Mouse (Mus musculus) stomach, postnatal 0 days (tissue): ENCODE measurements around the gene Olfr373. TPM values are rescaled to one million over a fixed set of nuclear protein-coding genes. Genes with fewer than 3 reads are reported as not detected.
"Not testable (repeated sequence)": the region's sequence is repeated elsewhere in the genome, so short reads cannot be mapped to it uniquely, and the experiment has no call there.

ENCODE experiments used
- ATAC-seq: fragments of 200-750 bp; cut with Nextera tagmentation; 2 replicates; pipeline ENCODE4 v1.8.0; 2017; ENCODE audit not compliant: low FRiP score, low TSS enrichment
- DNase-seq: peaks from one replicate; pipeline ENCODE4 v3.0.0-alpha.2; 2016; ENCODE audit warnings: low spot score
- H3K27ac ChIP-seq: fragments of 300-500 bp; sonication (generic); replicated peaks from 2 replicates; pipeline ENCODE4 v1.5.1; 2014; ENCODE audit warnings: mild to moderate bottlenecking, control low read depth
- H3K27me3 ChIP-seq: fragments of 300-500 bp; sonication (generic); 2 replicates; pipeline ENCODE4 v1.6.1; 2014; ENCODE audit warnings: low read length; ENCODE audit not compliant: control insufficient read depth, insufficient read depth
- H3K36me3 ChIP-seq: fragments of 300-500 bp; sonication (generic); 2 replicates; pipeline ENCODE4 v1.6.1; 2014; ENCODE audit warnings: low read length, mixed read lengths; ENCODE audit not compliant: control insufficient read depth, insufficient read depth
- H3K4me1 ChIP-seq: fragments of 300-500 bp; sonication (generic); replicated peaks from 2 replicates; pipeline ENCODE4 v1.6.1; 2014; ENCODE audit warnings: antibody characterized with exemption; ENCODE audit not compliant: control insufficient read depth, insufficient read depth
- H3K4me2 ChIP-seq: fragments of 300-500 bp; sonication (generic); replicated peaks from 2 replicates; pipeline ENCODE4 v1.6.1; 2014; ENCODE audit warnings: low read depth, mild to moderate bottlenecking, control low read depth, moderate library complexity
- H3K4me3 ChIP-seq: fragments of 300-500 bp; sonication (generic); 2 replicates; pipeline ENCODE4 v1.5.1; 2014; ENCODE audit warnings: low read depth, low read length, control low read depth
- H3K9ac ChIP-seq: fragments of 300-500 bp; sonication (generic); 2 replicates; pipeline ENCODE4 v1.6.1; 2014; ENCODE audit warnings: mild to moderate bottlenecking, low read length, control low read depth, mixed read lengths
- H3K9me3 ChIP-seq: fragments of 300-500 bp; sonication (generic); 2 replicates; pipeline ENCODE4 v1.6.1; 2016; ENCODE audit warnings: low read length; ENCODE audit not compliant: control insufficient read depth
- CTCF ChIP-seq: IDR thresholded peaks from 2 replicates; pipeline ENCODE4 v1.5.1; 2016; ENCODE audit warnings: antibody characterized with exemption, low read depth, mild to moderate bottlenecking, moderate library complexity
- EP300 ChIP-seq: optimal IDR thresholded peaks from 2 replicates; pipeline ENCODE3; 2016; ENCODE audit warnings: antibody characterized with exemption
- WGBS: fragments of 180-500 bp; shearing (Covaris S2); extraction: QIAGEN DNeasy Blood & Tissue Kit; methylation state at CpG from one replicate; pipeline ENCODE4 v1.1.7; 2014; 5-methylcytosine and 5-hydroxymethylcytosine counted together
- polyA plus RNA-seq: library from polyadenylated mRNA; unstranded; fragments of >200 nt; fragmentation: Nextera tagmentation; extraction: Ambion mirVana; gene quantifications from 2 replicates; pipeline ENCODE4 v1.2.1, GENCODE M21; 2015

The Olfr373 gene
- polyA plus RNA-seq, 1 experiment from 2014 or later, result not detected

DNA sequence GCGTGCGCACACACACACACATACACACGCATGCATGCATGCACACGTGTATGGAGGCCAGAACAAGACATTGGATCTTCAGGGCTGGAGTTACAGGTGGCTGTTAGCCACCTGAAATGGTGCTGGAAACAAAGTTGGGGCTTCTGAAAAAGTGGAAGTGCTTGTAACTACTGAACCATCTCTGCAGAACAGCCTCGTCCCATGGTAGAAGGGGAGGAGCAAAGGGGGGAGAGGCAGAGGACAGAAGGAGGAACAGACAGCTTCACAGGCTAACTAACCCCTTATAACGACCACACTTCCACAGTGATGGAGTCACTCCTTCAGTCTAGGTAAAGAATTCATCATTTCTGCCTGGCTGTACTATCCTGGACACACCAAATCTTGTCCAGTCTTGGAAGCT lies 27.9 kb downstream of the Olfr373 start:
- Histone ChIP-seq H3K36me3 (no peaks in the 10 kb centered on the region), H3K9me3 (no peaks in the 10 kb centered on the region), H3K4me3 (no peak overlapping the region), H3K27me3 (no peaks in the 10 kb centered on the region), H3K4me1 (no peaks in the 10 kb centered on the region), H3K9ac (no peak overlapping the region), H3K27ac (no peak overlapping the region), H3K4me2 (no peak overlapping the region)
- no peak for DNase-seq
- no peak for TF ChIP-seq CTCF
- no peak for TF ChIP-seq EP300
- 74% methylated on average over 6 of the region's 6 CpGs for WGBS
- no peak for ATAC-seq

DNA sequence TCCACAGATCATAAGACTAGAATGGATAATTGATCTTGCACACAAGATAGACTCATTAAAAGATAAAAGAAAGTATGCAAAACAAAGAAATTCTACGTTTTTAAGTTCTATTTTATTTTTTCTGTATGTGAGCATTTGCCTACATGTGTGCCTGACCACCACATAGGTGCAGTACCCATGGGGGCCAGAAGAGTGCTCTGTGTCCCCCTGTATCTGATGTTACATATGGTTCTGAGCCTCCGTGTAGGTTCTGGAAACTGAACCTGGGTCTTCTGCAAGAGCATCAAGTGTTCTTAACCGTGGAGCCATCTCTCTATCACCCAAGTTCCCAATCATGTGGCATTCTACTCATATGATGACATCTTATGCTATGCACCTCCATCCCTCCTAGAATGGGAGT lies 29.5 kb downstream of the Olfr373 start:
- TF ChIP-seq CTCF, result peak; percentile 29
- TF ChIP-seq EP300, result no peak
- H3K4me2 ChIP-seq, result no peak overlapping the region
- no peak for ATAC-seq
- no peak overlapping the region for H3K4me3 ChIP-seq
- DNase-seq, result no peak
- no peaks in the 10 kb centered on the region for H3K27me3 ChIP-seq
- no peaks in the 10 kb centered on the region for H3K9me3 ChIP-seq
- H3K9ac ChIP-seq, result no peak overlapping the region
- WGBS, result 66% methylated on average over 3 of the region's 3 CpGs
- H3K4me1 ChIP-seq, result no peaks in the 10 kb centered on the region
- H3K36me3 ChIP-seq, result no peaks in the 10 kb centered on the region
- H3K27ac ChIP-seq, result no peak overlapping the region

DNA sequence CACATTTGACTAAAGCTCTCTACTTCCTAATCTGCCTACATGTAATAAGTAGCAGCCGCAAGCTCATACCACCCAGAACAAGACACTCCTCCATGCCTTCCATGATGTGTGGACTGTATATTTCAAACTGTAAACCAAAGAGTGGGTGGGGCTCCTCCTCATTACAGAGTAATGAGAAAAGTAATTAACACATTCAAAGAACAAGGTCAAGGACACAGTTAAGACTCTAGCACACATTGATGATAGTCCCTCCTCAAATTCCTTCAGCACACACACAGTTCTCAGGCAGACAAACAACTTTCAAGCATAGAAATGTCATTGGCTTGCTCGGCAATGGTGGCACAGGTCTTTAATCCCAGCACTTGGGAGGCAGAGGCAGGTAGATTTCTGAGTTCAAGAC lies 32.2 kb downstream of the Olfr373 start:
- DNase-seq (no peak), ATAC-seq (no peak)
- Histone ChIP-seq H3K27ac (no peak overlapping the region), H3K4me2 (no peak overlapping the region), H3K4me1 (no peaks in the 10 kb centered on the region), H3K27me3 (no peaks in the 10 kb centered on the region), H3K9me3 (no peaks in the 10 kb centered on the region), H3K4me3 (no peak overlapping the region), H3K9ac (no peak overlapping the region), H3K36me3 (no peaks in the 10 kb centered on the region)
- WGBS, result 91% methylated on average over 2 of the region's 2 CpGs
- no peak for TF ChIP-seq EP300
- no peak for TF ChIP-seq CTCF

DNA sequence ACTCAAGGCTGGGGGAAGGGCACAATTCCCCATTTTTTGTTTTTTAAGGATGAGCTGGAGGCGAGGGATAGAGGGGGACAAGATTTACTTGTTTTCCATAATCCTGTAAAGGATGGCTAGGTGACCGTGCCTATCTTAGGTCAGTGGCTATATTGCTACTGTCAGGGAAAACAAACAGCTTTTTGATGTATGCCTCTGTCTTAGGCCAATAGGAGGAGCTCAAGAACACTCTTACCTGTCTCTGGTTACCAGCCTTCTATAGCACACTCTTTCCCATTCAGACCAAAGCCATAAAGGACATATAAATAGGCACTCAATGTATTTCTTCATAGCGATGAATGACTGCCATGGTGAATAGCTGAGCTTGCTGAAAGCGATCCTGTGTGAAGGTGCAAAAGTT lies 35.6 kb downstream of the Olfr373 start:
- Histone ChIP-seq H3K4me1 (no peaks in the 10 kb centered on the region), H3K4me2 (no peak overlapping the region), H3K27me3 (no peaks in the 10 kb centered on the region), H3K27ac (no peak overlapping the region), H3K9ac (no peak overlapping the region), H3K9me3 (no peaks in the 10 kb centered on the region), H3K36me3 (no peaks in the 10 kb centered on the region), H3K4me3 (no peak overlapping the region)
- ATAC-seq, result no peak
- WGBS, result 44% methylated on average over 4 of the region's 4 CpGs
- no peak for DNase-seq
- TF ChIP-seq CTCF (peak; percentile 43; the same call in 1 of the 2 replicates), EP300 (no peak)

DNA sequence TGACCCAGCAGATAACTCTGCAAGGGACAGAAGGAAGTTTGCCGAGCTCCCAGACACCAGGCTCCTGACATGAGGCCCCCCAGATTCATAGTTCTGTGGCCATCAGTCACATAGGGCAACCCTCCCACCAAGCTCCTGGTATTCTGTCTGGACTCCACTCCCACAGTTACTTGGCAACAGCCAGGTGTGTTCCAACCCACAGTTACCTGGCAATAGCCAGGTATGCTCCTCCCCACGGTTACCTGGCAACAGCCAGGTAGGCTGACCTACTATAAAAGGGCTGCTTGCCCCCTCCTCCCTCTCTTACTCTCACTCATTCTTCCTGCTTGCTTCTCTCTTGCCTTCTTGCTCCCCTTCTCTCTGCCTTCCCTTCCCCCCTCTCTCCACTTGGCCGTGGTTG lies 38.5 kb downstream of the Olfr373 start:
- WGBS, result 58% methylated on average over 3 of the region's 3 CpGs
- not testable (repeated sequence) for H3K9me3 ChIP-seq, H3K27me3 ChIP-seq, H3K4me2 ChIP-seq, ATAC-seq, DNase-seq, H3K27ac ChIP-seq, H3K9ac ChIP-seq, H3K4me1 ChIP-seq, H3K4me3 ChIP-seq, H3K36me3 ChIP-seq

DNA sequence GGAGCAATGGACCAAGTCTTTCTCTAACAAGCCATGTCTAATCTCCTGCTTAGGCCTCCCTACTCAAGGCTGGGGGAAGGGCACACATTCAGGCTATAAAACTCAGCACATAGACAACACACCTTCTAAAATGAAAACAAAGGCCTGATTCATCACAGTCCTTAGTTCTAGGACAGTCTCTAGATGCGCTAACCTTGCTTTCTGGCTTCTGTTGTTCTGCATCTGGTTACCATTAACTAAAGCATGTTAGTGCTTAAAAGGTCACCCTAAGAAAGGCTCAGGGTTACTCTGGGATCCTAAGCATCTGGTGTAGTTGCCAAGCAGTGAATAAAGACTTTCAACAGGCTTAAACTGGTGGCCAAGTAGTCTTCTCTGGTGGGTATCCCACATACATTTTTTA lies 39.0 kb downstream of the Olfr373 start:
- H3K27me3 ChIP-seq, result no peaks in the 10 kb centered on the region
- no peak overlapping the region for H3K27ac ChIP-seq
- WGBS, result 83% methylated on average over 1 of the region's 1 CpGs
- H3K4me1 ChIP-seq, result no peaks in the 10 kb centered on the region
- no peaks in the 10 kb centered on the region for H3K36me3 ChIP-seq
- no peaks in the 10 kb centered on the region for H3K9me3 ChIP-seq
- DNase-seq (no peak), ATAC-seq (no peak)
- H3K4me3 ChIP-seq, result no peak overlapping the region
- TF ChIP-seq CTCF, result no peak
- no peak for TF ChIP-seq EP300
- no peak overlapping the region for H3K9ac ChIP-seq
- H3K4me2 ChIP-seq, result no peak overlapping the region
